Mouse (Mus musculus) spleen, adult 18-20 months (tissue): ENCODE measurements around the gene Pwp1.
"Not testable (repeated sequence)": the region's sequence is repeated elsewhere in the genome, so short reads cannot be mapped to it uniquely, and the experiment has no call there.

ENCODE experiments used
- DNase-seq, 2 experiments: peaks; one replicate each; pipeline ENCODE4 v3.0.0; 2022; ENCODE audit warnings: mixed read lengths in 2 of 2

Gene Pwp1

GRCm38 (mm10) chr10:85829085-85829853 is at the start of gene Pwp1:
TSS of gene Pwp1 (plus strand) at chr10:85829494.
- peak; percentile 19 to 29 for DNase-seq

- DNase-seq: not testable (repeated sequence)
These were observed 7.1 kb upstream of the Pwp1 start for GRCm38 (mm10) chr10:85822143-85822696.

GRCm38 (mm10) chr10:85823752-85824151 is 5.5 kb upstream of the Pwp1 start:
- DNase-seq: not testable (repeated sequence)

GRCm38 (mm10) chr10:85828722-85829084 is 591 bp upstream of the Pwp1 start:
- DNase-seq: not testable (repeated sequence)

- DNase-seq: no peak
These were observed 17.0 kb downstream of the Pwp1 start for GRCm38 (mm10) chr10:85846105-85846862.

GRCm38 (mm10) chr10:85871698-85872478 is 42.6 kb downstream of the Pwp1 start:
- DNase-seq: peak; percentile 80 to 89

GRCm38 (mm10) chr10:85872479-85872773 is 43.1 kb downstream of the Pwp1 start:
- DNase-seq: no peak

- no peak for DNase-seq
These were observed 44.7 kb downstream of the Pwp1 start for GRCm38 (mm10) chr10:85873861-85874544.

- no peak for DNase-seq
These were observed 46.5 kb downstream of the Pwp1 start for GRCm38 (mm10) chr10:85875812-85876211.

GRCm38 (mm10) chr10:85879886-85880486 is 50.7 kb downstream of the Pwp1 start:
- DNase-seq: no peak

GRCm38 (mm10) chr10:85916498-85917309 is 87.4 kb downstream of the Pwp1 start, which contains the start of gene Prdm4:
TSS of gene Prdm4 (minus strand) at chr10:85917142.
- peak; percentile 95 to 96 for DNase-seq

- peak in 1 of 2 experiments; percentile 28 for DNase-seq
These were observed 98.6 kb downstream of the Pwp1 start, which contains the start of gene Ascl4 for GRCm38 (mm10) chr10:85927676-85928445. TSS of gene Ascl4 (plus strand) at chr10:85927681.

GRCm38 (mm10) chr10:85928499-85929207 is 99.4 kb downstream of the Pwp1 start:
- peak; percentile 64 to 75 for DNase-seq

GRCm38 (mm10) chr10:85929208-85929591 is 99.9 kb downstream of the Pwp1 start:
- DNase-seq: no peak

- no peak for DNase-seq
These were observed 100.7 kb downstream of the Pwp1 start for GRCm38 (mm10) chr10:85929962-85930361.

- no peak for DNase-seq
These were observed 107.1 kb downstream of the Pwp1 start for GRCm38 (mm10) chr10:85936280-85936965.
